Mouse (Mus musculus): ENCODE measurements at regions not wholly inside any gene's neighbourhood (a gene's known extent, or its start where the extent isn't known, plus 50 kb on each side); places are given as distances from the start of the nearest gene placed in this dataset.

DNA sequence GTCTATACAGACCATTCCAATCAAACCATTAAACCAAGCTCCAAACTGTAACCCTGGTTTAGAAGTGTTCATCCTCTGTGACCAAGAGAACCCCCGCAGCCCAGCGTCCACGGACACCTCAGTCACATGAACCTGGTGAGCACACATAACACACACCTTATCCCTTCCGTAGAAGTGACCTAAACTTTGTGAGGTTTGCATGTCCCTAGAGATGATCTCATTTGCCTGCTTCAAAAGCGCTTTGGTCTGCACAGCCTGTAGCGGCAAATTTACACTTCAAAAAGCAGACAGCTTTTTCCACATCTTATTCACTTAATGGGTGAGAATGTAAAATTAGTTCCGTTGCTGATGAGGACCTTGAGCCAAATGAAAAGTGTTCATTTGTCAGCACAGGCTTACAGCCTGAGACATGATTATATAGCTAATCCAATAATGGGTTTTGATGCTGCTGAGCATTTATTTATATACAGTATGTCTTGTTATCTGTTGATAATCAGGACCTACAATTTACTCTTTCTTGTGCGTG is 122.3 kb upstream of the Lmo4 start:
- no peak for TF ChIP-seq POLR2A (IDR thresholded peaks at IDR 0.05; ENCODE audit: extremely low read depth, insufficient read depth, low read length)
- TF ChIP-seq CTCF (IDR thresholded peaks at IDR 0.05; ENCODE audit: low read depth, low read length): no peak

All from liver, adult 2 months (tissue).